ENCODE assay signal across 13 mouse cellular contexts in genomic region chr13:46216954-46217838, GRCm38 (mm10). TPM values are rescaled to one million over a fixed set of nuclear protein-coding genes. Genes with fewer than 3 reads are reported as not detected.
DNase-seq lines count a peak whose midpoint lies in the region; ATAC-seq and TF ChIP-seq lines count a peak whose summit lies in the region.
"Had no signal": no experiment of that assay in that cellular context is flagged by ENCODE, and none has a peak within 500 bp of the region (broad histone marks: within the 10 kb centered on the region; RNA-seq: fewer than 3 reads in every experiment).

No protein-coding gene starts in this region.

- TF ChIP-seq CTCF in midbrain, postnatal 0 days (IDR thresholded peaks at IDR 0.05) = no peak

- H3K27ac ChIP-seq in midbrain, embryonic 13.5 days = peak overlapping the region; percentile 31
- no peak overlapping the region for H3K27ac ChIP-seq in midbrain, embryonic 11.5 days (ENCODE audit: low read depth, low read length)
- H3K27ac ChIP-seq in embryonic facial prominence, embryonic 11.5 days (replicated peaks; ENCODE audit: low read depth, low read length) = no peak overlapping the region
- peak overlapping the region; percentile 78 for H3K27ac ChIP-seq in forebrain, embryonic 16.5 days (ENCODE audit: low read length)
- H3K27ac ChIP-seq in midbrain, postnatal 0 days (ENCODE audit: low read depth, low read length) = no peak overlapping the region

- H3K27me3 ChIP-seq in midbrain, embryonic 13.5 days = no peaks in the 10 kb centered on the region
- H3K27me3 ChIP-seq in midbrain, embryonic 11.5 days (ENCODE audit: control insufficient read depth, insufficient read depth, low read length) = no peaks in the 10 kb centered on the region
- H3K27me3 ChIP-seq in embryonic facial prominence, embryonic 11.5 days (ENCODE audit: control insufficient read depth, insufficient read depth, low read length) = no peaks in the 10 kb centered on the region
- H3K27me3 ChIP-seq in forebrain, embryonic 16.5 days (replicated peaks; ENCODE audit: control insufficient read depth, insufficient read depth, low read length) = no peaks in the 10 kb centered on the region
- H3K27me3 ChIP-seq in midbrain, postnatal 0 days (ENCODE audit: insufficient read depth, low read length) = no peaks in the 10 kb centered on the region

- WGBS in midbrain, embryonic 13.5 days = 63% methylated on average over 9 of the region's 9 CpGs
- WGBS in midbrain, embryonic 11.5 days = 74% methylated on average over 9 of the region's 9 CpGs
- WGBS in embryonic facial prominence, embryonic 11.5 days = 70% methylated on average over 9 of the region's 9 CpGs
- WGBS in forebrain, embryonic 16.5 days = 43% methylated on average over 9 of the region's 9 CpGs
- WGBS in midbrain, postnatal 0 days = 55% methylated on average over 9 of the region's 9 CpGs

- no peaks in the 10 kb centered on the region for H3K9me3 ChIP-seq in midbrain, embryonic 13.5 days
- no peaks in the 10 kb centered on the region for H3K9me3 ChIP-seq in midbrain, embryonic 11.5 days (ENCODE audit: control insufficient read depth, low read length)
- H3K9me3 ChIP-seq in embryonic facial prominence, embryonic 11.5 days (replicated peaks; ENCODE audit: control insufficient read depth, low read length) = no peaks in the 10 kb centered on the region
- H3K9me3 ChIP-seq in forebrain, embryonic 16.5 days (ENCODE audit: control insufficient read depth, low read length) = no peaks in the 10 kb centered on the region
- no peaks in the 10 kb centered on the region for H3K9me3 ChIP-seq in midbrain, postnatal 0 days (ENCODE audit: low read length)

- H3K36me3 ChIP-seq in midbrain, embryonic 13.5 days = no peaks in the 10 kb centered on the region
- no peaks in the 10 kb centered on the region for H3K36me3 ChIP-seq in midbrain, embryonic 11.5 days (ENCODE audit: control insufficient read depth, insufficient read depth, low read length)
- H3K36me3 ChIP-seq in embryonic facial prominence, embryonic 11.5 days (replicated peaks; ENCODE audit: control insufficient read depth, insufficient read depth, low read depth, low read length) = no peaks in the 10 kb centered on the region
- H3K36me3 ChIP-seq in forebrain, embryonic 16.5 days (ENCODE audit: control insufficient read depth, insufficient read depth) = no peaks in the 10 kb centered on the region
- no peaks in the 10 kb centered on the region for H3K36me3 ChIP-seq in midbrain, postnatal 0 days (ENCODE audit: insufficient read depth, low read length)

- H3K4me2 ChIP-seq in midbrain, embryonic 13.5 days (replicated peaks) = peak overlapping the region; percentile 49
- H3K4me2 ChIP-seq in midbrain, embryonic 11.5 days = no peak overlapping the region
- H3K4me2 ChIP-seq in embryonic facial prominence, embryonic 11.5 days (ENCODE audit: low read depth, low read length) = no peak overlapping the region
- peak overlapping the region; percentile 85 for H3K4me2 ChIP-seq in forebrain, embryonic 16.5 days (ENCODE audit: low read length)
- peak overlapping the region; percentile 65 for H3K4me2 ChIP-seq in midbrain, postnatal 0 days (ENCODE audit: low read depth, low read length, poor library complexity, severe bottlenecking)

- H3K9ac ChIP-seq in midbrain, embryonic 13.5 days (replicated peaks) = no peak overlapping the region
- H3K9ac ChIP-seq in midbrain, embryonic 11.5 days (ENCODE audit: low read length) = no peak overlapping the region
- H3K9ac ChIP-seq in embryonic facial prominence, embryonic 11.5 days (replicated peaks; ENCODE audit: low read length) = no peak overlapping the region
- peak overlapping the region; percentile 6; the same call in 1 of the 2 replicates for H3K9ac ChIP-seq in forebrain, embryonic 16.5 days (replicated peaks; ENCODE audit: low read depth, low read length)
- H3K9ac ChIP-seq in midbrain, postnatal 0 days (replicated peaks; ENCODE audit: low read length, poor library complexity, severe bottlenecking) = peak overlapping the region; percentile 14; the same call in 1 of the 2 replicates
- H3K9ac ChIP-seq: liver, postnatal 0 days had no signal

- H3K4me3 ChIP-seq in midbrain, embryonic 13.5 days (replicated peaks) = no peak overlapping the region
- H3K4me3 ChIP-seq in midbrain, embryonic 11.5 days (ENCODE audit: low read depth, low read length) = no peak overlapping the region
- H3K4me3 ChIP-seq in embryonic facial prominence, embryonic 11.5 days (ENCODE audit: low read depth, low read length) = no peak overlapping the region
- peak overlapping the region; percentile 46 for H3K4me3 ChIP-seq in forebrain, embryonic 16.5 days (replicated peaks; ENCODE audit: low read length)
- peak overlapping the region; percentile 22; the same call in 1 of the 2 replicates for H3K4me3 ChIP-seq in midbrain, postnatal 0 days (ENCODE audit: low read depth, low read length)

- ATAC-seq in midbrain, embryonic 13.5 days = 0 out of 2 replicates have a peak, but pooled peaks have one; percentile 17
- ATAC-seq in midbrain, embryonic 11.5 days (ENCODE audit: low FRiP score) = no peak
- ATAC-seq in embryonic facial prominence, embryonic 11.5 days (replicated peaks; ENCODE audit: insufficient number of reproducible peaks, low FRiP score, low TSS enrichment, low read depth) = no peak
- 0 out of 2 replicates have a peak, but pooled peaks have one; percentile 29 for ATAC-seq in forebrain, embryonic 16.5 days
- 0 out of 2 replicates have a peak, but pooled peaks have one; percentile 13 for ATAC-seq in midbrain, postnatal 0 days (ENCODE audit: low FRiP score)
- ATAC-seq in granulocyte monocyte progenitor cell, adult 5-6 weeks (replicated peaks; ENCODE audit: poor library complexity, severe bottlenecking) = no peak
- ATAC-seq: liver, postnatal 0 days had no signal

- H3K4me1 ChIP-seq in midbrain, embryonic 13.5 days (replicated peaks) = peaks cover 22% of the 10 kb centered on the region
- H3K4me1 ChIP-seq in midbrain, embryonic 11.5 days (ENCODE audit: control insufficient read depth, insufficient read depth, low read length) = no peaks in the 10 kb centered on the region
- no peaks in the 10 kb centered on the region; the same call in 1 of the 2 replicates for H3K4me1 ChIP-seq in embryonic facial prominence, embryonic 11.5 days (ENCODE audit: control insufficient read depth, insufficient read depth, low read length)
- peaks cover 26% of the 10 kb centered on the region for H3K4me1 ChIP-seq in forebrain, embryonic 16.5 days (replicated peaks; ENCODE audit: control insufficient read depth, insufficient read depth, low read length)
- peaks cover 3% of the 10 kb centered on the region; the same call in 1 of the 2 replicates for H3K4me1 ChIP-seq in midbrain, postnatal 0 days (ENCODE audit: insufficient read depth, low read length)

- no peak for DNase-seq in midbrain, embryonic 11.5 days (ENCODE audit: low spot score, missing footprints)
- DNase-seq in embryonic facial prominence, embryonic 11.5 days (ENCODE audit: low spot score) = peak; percentile 38
- DNase-seq in midbrain, postnatal 0 days (ENCODE audit: low spot score) = peak; percentile 38
- DNase-seq in left cerebral cortex, adult 18-20 months (ENCODE audit: low spot score in 2 of 2) = no peak
- DNase-seq in thymus, postnatal 4 days = no peak
- DNase-seq: liver, postnatal 0 days; thymus, adult 2 months had no signal

RNA-seq across cellular contexts. Expression of gene Stmnd1, which starts 56.3 kb away (rescaled TPM):
- not detected in 2 replicates for polyA plus RNA-seq in midbrain, embryonic 13.5 days (2015; fragmentation: Nextera tagmentation; extraction: Ambion mirVana)
- 0.10 TPM in 1 of 2 replicates, not detected in the other for polyA plus RNA-seq in midbrain, embryonic 11.5 days (2014; fragmentation: Nextera tagmentation; extraction: Ambion mirVana)
- 0.31 TPM in 1 of 2 replicates, not detected in the other for polyA plus RNA-seq in embryonic facial prominence, embryonic 11.5 days (2014; fragmentation: Nextera tagmentation; extraction: Ambion mirVana)
- 0.17 TPM in 1 of 2 replicates, not detected in the other for polyA plus RNA-seq in forebrain, embryonic 16.5 days (2015; fragmentation: Nextera tagmentation; extraction: Ambion mirVana)
- 0.19 TPM in 1 of 2 replicates, not detected in the other for total RNA-seq in midbrain, postnatal 0 days (2014; rRNA removed)
- polyA plus RNA-seq in midbrain, postnatal 0 days (2015; fragmentation: Nextera tagmentation; extraction: Ambion mirVana) = not detected in 2 replicates
- total RNA-seq in left cerebral cortex, adult 18-20 months (2021) = not detected
- not detected in 2 replicates for total RNA-seq in granulocyte monocyte progenitor cell, adult 5-6 weeks (2014; fragmentation: Nextera tagmentation)
- total RNA-seq in granulocyte monocyte progenitor cell, adult 5-6 weeks (2017) = not detected in 2 replicates
- total RNA-seq: left cerebral cortex, adult 2 months; megakaryocyte, adult 5-6 weeks had no signal
- polyA plus RNA-seq: liver, postnatal 0 days; neural tube, embryonic 11.5 days; thymus, adult 2 months had no signal

Comparison
In these comparisons a context has a peak if more than half of its experiments do, and no peak if none do; other contexts are left out.
1. ATAC-seq: peak in midbrain, embryonic 13.5 days (single experiment), forebrain, embryonic 16.5 days (single experiment) and midbrain, postnatal 0 days (single experiment); none in midbrain, embryonic 11.5 days (single experiment), embryonic facial prominence, embryonic 11.5 days (single experiment) and granulocyte monocyte progenitor cell, adult 5-6 weeks (single experiment).
2. H3K27ac ChIP-seq: peak in midbrain, embryonic 13.5 days (single experiment) and forebrain, embryonic 16.5 days (single experiment); none in midbrain, embryonic 11.5 days (single experiment), embryonic facial prominence, embryonic 11.5 days (single experiment) and midbrain, postnatal 0 days (single experiment).
3. H3K4me2 ChIP-seq: peak in midbrain, embryonic 13.5 days (single experiment), forebrain, embryonic 16.5 days (single experiment) and midbrain, postnatal 0 days (single experiment); none in midbrain, embryonic 11.5 days (single experiment) and embryonic facial prominence, embryonic 11.5 days (single experiment).
4. H3K4me3 ChIP-seq: peak in forebrain, embryonic 16.5 days (single experiment) and midbrain, postnatal 0 days (single experiment); none in midbrain, embryonic 13.5 days (single experiment), midbrain, embryonic 11.5 days (single experiment) and embryonic facial prominence, embryonic 11.5 days (single experiment).
5. H3K9ac ChIP-seq: peak in forebrain, embryonic 16.5 days (single experiment) and midbrain, postnatal 0 days (single experiment); none in midbrain, embryonic 13.5 days (single experiment), midbrain, embryonic 11.5 days (single experiment) and embryonic facial prominence, embryonic 11.5 days (single experiment).
6. DNase-seq: peak in embryonic facial prominence, embryonic 11.5 days (single experiment) and midbrain, postnatal 0 days (single experiment); none in midbrain, embryonic 11.5 days (single experiment), left cerebral cortex, adult 18-20 months (0 of 2) and thymus, postnatal 4 days (single experiment).